Mouse (Mus musculus) gastrocnemius, postnatal 14 days (tissue): ENCODE measurements around the gene Cttnbp2nl. TPM values are rescaled to one million over a fixed set of nuclear protein-coding genes. Genes with fewer than 3 reads are reported as not detected.

Experiments
- DNase-seq: peaks from one replicate; pipeline ENCODE4 v3.0.0; 2021; ENCODE audit warnings: mixed read lengths
- intact Hi-C: fragments of 180-260 bp; cut with DNase I; formaldehyde crosslinking; loops from one replicate; pipeline ENCODE4 v1.15.1; 2025; ENCODE audit warnings: low total_unique reads
- long read RNA-seq, 2 experiments: library from polyadenylated mRNA; stranded (forward); transcript quantifications; one replicate each; pipeline ENCODE4 v2.0.0; 2021
- total RNA-seq, 2 experiments: library from RNA; stranded (reverse); gene quantifications; 2 replicates each; pipeline ENCODE4 v1.2.3; 2021

The Cttnbp2nl gene
- total RNA-seq, result 10 to 100 TPM in 1 of 2 experiments, 1 to 10 TPM in 1; 7.5 to 13.9 TPM
- long read RNA-seq, experiment 1, full-length matches to known transcripts, result 1 of 3 reads
- long read RNA-seq, experiment 1, partial matches to known transcripts, result 0 of 3 reads
- long read RNA-seq, experiment 1, other reads (novel, unspliced or antisense), result 2 of 3 reads
- long read RNA-seq, experiment 2, full-length matches to known transcripts, result 5 of 7 reads
- long read RNA-seq, experiment 2, partial matches to known transcripts, result 1 of 7 reads
- long read RNA-seq, experiment 2, other reads (novel, unspliced or antisense), result 1 of 7 reads

GRCm38 (mm10) chr3:105052937-105053697 lies at the start of gene Cttnbp2nl:
Gene Cttnbp2nl (minus strand): TSS chr3:105053146.
- intact Hi-C loops, result no loop called here

GRCm38 (mm10) chr3:105100270-105100589 lies 47.3 kb upstream of the Cttnbp2nl start:
- DNase-seq, result no peak
- intact Hi-C loops, result no loop called here

More at GRCm38 (mm10) chr3:105052937-105053697, at the start of gene Cttnbp2nl:
- DNase-seq, result peak; percentile 98

- no peak for DNase-seq
- intact Hi-C loops, result no loop called here
Measured at GRCm38 (mm10) chr3:105099526-105100269, 46.8 kb upstream of the Cttnbp2nl start.

GRCm38 (mm10) chr3:105097581-105097980 lies 44.6 kb upstream of the Cttnbp2nl start:
- intact Hi-C loops, result no loop called here
- no peak for DNase-seq

- intact Hi-C loops, result no loop called here
- no peak for DNase-seq
Measured at GRCm38 (mm10) chr3:105095026-105095425, 42.1 kb upstream of the Cttnbp2nl start.

GRCm38 (mm10) chr3:105094448-105094847 lies 41.5 kb upstream of the Cttnbp2nl start:
- intact Hi-C loops, result no loop called here
- DNase-seq, result no peak

- no peak for DNase-seq
- intact Hi-C loops, result no loop called here
Measured at GRCm38 (mm10) chr3:105092721-105093505, 40.0 kb upstream of the Cttnbp2nl start.

GRCm38 (mm10) chr3:105090981-105091380 lies 38.0 kb upstream of the Cttnbp2nl start:
- intact Hi-C loops, result no loop called here
- peak; percentile 34 for DNase-seq

GRCm38 (mm10) chr3:105090147-105090546 lies 37.2 kb upstream of the Cttnbp2nl start:
- intact Hi-C loops, result no loop called here
- DNase-seq, result no peak

GRCm38 (mm10) chr3:105088638-105089037 lies 35.7 kb upstream of the Cttnbp2nl start:
- intact Hi-C loops, result no loop called here
- DNase-seq, result no peak

- DNase-seq, result no peak
- intact Hi-C loops, result no loop called here
Measured at GRCm38 (mm10) chr3:105087344-105087743, 34.4 kb upstream of the Cttnbp2nl start.

- intact Hi-C loops, result no loop called here
- DNase-seq, result peak; percentile 79
Measured at GRCm38 (mm10) chr3:105078231-105078826, 25.4 kb upstream of the Cttnbp2nl start.

- DNase-seq, result no peak
- intact Hi-C loops, result no loop called here
Measured at GRCm38 (mm10) chr3:105075796-105076195, 22.9 kb upstream of the Cttnbp2nl start.

- no peak for DNase-seq
- intact Hi-C loops, result no loop called here
Measured at GRCm38 (mm10) chr3:105072536-105072935, 19.6 kb upstream of the Cttnbp2nl start.

GRCm38 (mm10) chr3:105071251-105071650 lies 18.3 kb upstream of the Cttnbp2nl start:
- DNase-seq, result no peak
- intact Hi-C loops, result no loop called here

GRCm38 (mm10) chr3:105070553-105070952 lies 17.6 kb upstream of the Cttnbp2nl start:
- intact Hi-C loops, result no loop called here
- no peak for DNase-seq

- DNase-seq, result no peak
- intact Hi-C loops, result loop anchor here (10.0 kb wide), 1 partner anchor 292 kb away; no protein-coding TSS in a partner anchor
Measured at GRCm38 (mm10) chr3:105066544-105066943, 13.6 kb upstream of the Cttnbp2nl start, which contains the start of gene 4930564D02Rik. Gene 4930564D02Rik (plus strand): TSS chr3:105066844.

- intact Hi-C loops, result loop anchor here (10.0 kb wide), 1 partner anchor 288 kb away; no protein-coding TSS in a partner anchor
- no peak for DNase-seq
Measured at GRCm38 (mm10) chr3:105062676-105063075, 9.7 kb upstream of the Cttnbp2nl start.

GRCm38 (mm10) chr3:105061991-105062390 lies 9.0 kb upstream of the Cttnbp2nl start:
- no peak for DNase-seq
- intact Hi-C loops, result loop anchor here (2.0 to 10.0 kb wide), 2 partner anchors 73 to 287 kb away; no protein-coding TSS in a partner anchor
